Mouse (Mus musculus): Measurements from ENCODE around the gene Trit1. TPM values are rescaled to one million over a fixed set of nuclear protein-coding genes. Genes with fewer than 3 reads are reported as not detected.

Gene Trit1
- polyA plus RNA-seq, 1 experiment: 16.2 TPM

GRCm38 (mm10) chr4:123050681-123051211 is 34.3 kb downstream of the Trit1 start:
- peak; percentile 63 for DNase-seq (ENCODE audit: low spot score)

DNA sequence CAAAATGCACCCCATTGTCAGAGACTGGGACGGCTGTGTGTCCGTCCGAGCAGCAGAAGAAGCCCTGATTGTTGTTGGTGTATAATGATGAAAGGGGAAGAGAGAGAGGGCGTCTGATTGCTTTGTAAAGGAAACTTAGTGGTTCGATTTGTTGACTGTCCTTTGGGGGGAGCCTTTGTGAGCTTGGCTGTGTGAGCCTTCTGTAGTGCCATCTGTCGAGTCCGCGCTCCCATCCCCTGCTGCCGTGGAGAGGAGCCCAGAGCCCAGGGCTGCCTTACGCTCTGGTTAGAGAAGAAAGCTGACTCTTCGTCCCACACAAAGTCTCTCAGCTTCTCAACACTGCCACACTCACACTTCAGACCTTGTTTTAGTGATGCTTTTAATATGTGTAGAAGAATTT is 36.8 kb downstream of the Trit1 start:
- DNase-seq (ENCODE audit: low spot score): no peak

GRCm38 (mm10) chr4:123054172-123054790 is 37.9 kb downstream of the Trit1 start:
- DNase-seq (ENCODE audit: low spot score): no peak

- no peak for DNase-seq (ENCODE audit: low spot score)
These were observed 40.2 kb downstream of the Trit1 start for GRCm38 (mm10) chr4:123056560-123057109.

GRCm38 (mm10) chr4:123057957-123058356 is 41.6 kb downstream of the Trit1 start:
- DNase-seq (ENCODE audit: low spot score): no peak

GRCm38 (mm10) chr4:123061744-123062143 is 45.3 kb downstream of the Trit1 start:
- DNase-seq (ENCODE audit: low spot score): no peak

- no peak for DNase-seq (ENCODE audit: low spot score)
These were observed 52.2 kb downstream of the Trit1 start for GRCm38 (mm10) chr4:123068646-123069045.

GRCm38 (mm10) chr4:123071266-123071966 is 55.0 kb downstream of the Trit1 start:
- DNase-seq (ENCODE audit: low spot score): no peak

- no peak for DNase-seq (ENCODE audit: low spot score)
These were observed 60.5 kb downstream of the Trit1 start for GRCm38 (mm10) chr4:123076928-123077327.

DNA sequence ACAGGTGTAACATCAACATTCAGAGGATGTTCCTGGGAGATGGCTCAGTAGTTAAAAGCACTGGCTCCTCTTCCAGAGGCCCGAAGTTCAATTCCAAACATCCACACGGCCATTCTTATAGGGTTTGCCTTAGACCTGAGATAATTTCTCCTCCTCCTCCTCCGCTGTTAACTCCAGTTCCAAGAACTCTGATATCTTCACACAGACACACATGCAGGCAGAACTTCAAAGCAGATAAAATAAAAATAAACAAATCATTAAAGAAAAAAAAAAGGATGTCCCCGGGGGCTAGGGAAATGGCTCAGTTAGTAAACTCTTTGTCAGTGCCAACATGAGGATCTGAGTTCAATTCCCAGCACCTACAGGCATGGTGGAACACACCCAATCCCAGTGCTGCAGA is 61.8 kb downstream of the Trit1 start:
- no peak for DNase-seq (ENCODE audit: low spot score)

DNA sequence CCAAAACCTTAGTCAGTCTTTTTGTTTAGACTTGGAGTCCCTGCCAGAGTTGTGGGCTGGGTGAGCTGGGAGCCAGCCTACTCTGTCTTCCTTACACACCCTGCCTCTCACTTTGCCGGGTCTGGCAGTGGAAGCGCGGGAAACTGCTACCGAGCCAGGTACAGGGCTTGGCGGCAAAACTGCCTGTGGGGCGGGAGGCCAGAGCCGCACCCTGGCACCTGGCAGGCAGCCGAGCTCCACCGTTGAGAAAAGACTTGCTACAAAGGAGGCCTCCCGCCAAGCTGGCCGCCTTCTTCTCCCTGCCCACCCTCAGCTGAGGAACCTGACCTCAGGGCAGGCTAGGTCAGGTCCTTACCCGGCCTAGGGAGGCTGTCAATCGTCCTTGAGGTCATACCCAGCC is 64.4 kb downstream of the Trit1 start:
- peak; percentile 62 for DNase-seq (ENCODE audit: low spot score)

GRCm38 (mm10) chr4:123082283-123083163 is 66.1 kb downstream of the Trit1 start:
- DNase-seq (ENCODE audit: low spot score): no peak

DNA sequence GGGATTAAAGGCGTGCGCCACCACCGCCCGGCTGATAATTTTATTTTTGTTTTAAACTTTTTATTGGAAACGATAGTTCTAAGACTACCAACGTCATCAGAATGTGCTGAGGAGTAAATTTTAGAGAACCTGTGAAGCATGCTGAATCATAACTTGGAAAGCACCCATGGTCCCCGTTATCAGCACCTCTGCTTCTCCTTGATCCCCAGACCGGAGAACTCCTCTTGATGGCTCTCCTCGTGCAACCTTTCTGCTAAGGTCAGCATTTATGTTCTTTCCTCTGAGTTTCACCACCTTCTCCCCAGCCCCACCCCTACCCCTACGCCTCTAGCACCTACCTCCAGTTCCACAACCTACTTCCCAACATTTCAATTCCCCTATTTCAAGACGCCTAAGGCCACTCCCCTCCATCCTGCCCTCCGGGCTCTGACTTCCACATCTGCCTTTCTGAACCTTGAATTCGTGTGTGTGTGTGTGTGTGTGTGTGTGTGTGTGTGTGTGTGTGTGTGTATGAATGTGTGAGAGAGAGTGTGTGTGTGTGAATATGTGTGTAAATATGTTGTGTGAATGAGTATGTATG is 67.0 kb downstream of the Trit1 start:
- no peak for DNase-seq (ENCODE audit: low spot score)

DNA sequence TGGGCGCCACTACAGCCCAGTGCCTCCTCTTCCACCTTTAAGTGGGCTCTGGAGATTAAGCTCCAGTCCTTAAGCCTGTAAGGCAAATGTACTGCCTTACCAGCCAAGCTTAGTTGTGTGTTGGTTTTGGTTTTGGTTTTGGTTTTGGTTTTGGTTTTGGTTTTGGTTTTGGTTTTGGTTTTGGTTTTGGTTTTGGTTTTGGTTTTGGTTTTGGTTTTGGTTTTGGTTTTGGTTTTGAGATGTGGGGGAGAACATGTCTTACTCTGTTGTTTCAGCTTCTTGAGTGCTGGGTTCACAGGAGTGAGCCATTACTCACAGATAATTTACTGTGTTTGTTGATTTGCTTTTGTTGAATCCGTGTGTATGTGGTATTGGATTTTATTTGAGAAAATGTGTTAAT is 68.9 kb downstream of the Trit1 start:
- DNase-seq (ENCODE audit: low spot score): no peak

GRCm38 (mm10) chr4:123086381-123086780 is 70.0 kb downstream of the Trit1 start:
- no peak for DNase-seq (ENCODE audit: low spot score)

GRCm38 (mm10) chr4:123092621-123093020 is 76.2 kb downstream of the Trit1 start:
- DNase-seq (ENCODE audit: low spot score): no peak

DNA sequence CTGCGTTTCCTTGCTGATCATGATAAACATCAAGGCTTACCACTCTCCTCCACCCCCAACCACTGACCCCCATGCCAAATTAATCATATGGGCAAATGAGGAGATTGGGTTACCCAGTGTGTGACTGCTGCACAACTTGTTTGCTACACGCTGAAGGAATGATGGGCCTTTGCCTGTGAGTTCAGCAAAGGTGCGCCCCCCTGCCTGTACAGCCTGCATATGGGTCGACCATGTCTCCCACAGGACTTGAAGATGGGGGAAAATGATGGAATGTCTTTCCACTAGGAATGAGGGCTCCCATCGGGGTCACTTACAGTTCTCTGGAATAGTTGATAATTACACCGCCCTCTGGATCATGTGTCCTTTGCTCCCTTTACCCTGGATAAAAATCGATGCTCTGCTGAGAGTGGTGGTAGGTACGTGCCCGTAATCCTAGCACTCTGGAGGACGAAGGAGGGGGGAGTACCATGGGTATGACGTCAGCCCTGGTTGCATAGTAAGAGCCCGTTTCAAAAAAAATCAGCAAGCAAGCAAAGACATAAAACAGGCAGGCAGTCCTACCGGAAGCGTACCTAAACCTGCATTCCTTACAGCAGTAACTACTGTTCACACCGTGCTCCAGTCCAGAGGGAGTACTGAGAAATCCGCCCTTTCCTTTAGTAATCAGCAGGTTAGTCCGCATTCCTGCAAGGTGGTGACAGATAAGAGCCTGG is 76.8 kb downstream of the Trit1 start:
- no peak for DNase-seq (ENCODE audit: low spot score)

DNA sequence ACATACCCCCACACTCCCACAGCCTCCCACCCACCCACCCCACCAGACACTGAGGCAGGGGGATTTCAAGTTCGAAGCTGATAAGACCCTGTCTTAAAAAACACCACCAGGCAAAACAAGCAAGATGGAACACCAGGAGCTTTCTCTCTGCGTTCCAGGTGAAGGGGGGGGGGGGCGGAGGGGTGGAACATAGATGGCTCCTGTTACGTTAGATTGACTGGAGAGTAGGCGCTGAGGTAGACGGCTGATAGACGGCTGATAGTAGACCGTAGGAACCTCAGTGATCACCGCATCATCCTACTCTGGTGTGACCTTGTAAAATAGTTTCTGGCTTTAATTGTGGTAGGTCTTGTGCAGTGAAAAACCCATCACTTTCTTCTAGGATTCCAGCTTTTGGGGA is 77.5 kb downstream of the Trit1 start:
- DNase-seq (ENCODE audit: low spot score): no peak
